Mouse (Mus musculus) bone marrow, adult 2 months (tissue): ENCODE measurements around the gene Pde7b.
"Not testable (repeated sequence)": the region's sequence is repeated elsewhere in the genome, so short reads cannot be mapped to it uniquely, and the experiment has no call there.

Experiments
- CTCF ChIP-seq: fragments of 200-500 bp; IDR thresholded peaks from 2 replicates; pipeline ENCODE4 v1.5.1; 2011; ENCODE audit warnings: low read length, control low read depth; ENCODE audit not compliant: control insufficient read depth, insufficient read depth
- POLR2A ChIP-seq: fragments of 200-500 bp; IDR thresholded peaks from 2 replicates; pipeline ENCODE4 v1.6.1; 2011; ENCODE audit warnings: low read depth, mild to moderate bottlenecking, control low read depth, low read length, borderline replicate concordance; ENCODE audit not compliant: control insufficient read depth

DNA sequence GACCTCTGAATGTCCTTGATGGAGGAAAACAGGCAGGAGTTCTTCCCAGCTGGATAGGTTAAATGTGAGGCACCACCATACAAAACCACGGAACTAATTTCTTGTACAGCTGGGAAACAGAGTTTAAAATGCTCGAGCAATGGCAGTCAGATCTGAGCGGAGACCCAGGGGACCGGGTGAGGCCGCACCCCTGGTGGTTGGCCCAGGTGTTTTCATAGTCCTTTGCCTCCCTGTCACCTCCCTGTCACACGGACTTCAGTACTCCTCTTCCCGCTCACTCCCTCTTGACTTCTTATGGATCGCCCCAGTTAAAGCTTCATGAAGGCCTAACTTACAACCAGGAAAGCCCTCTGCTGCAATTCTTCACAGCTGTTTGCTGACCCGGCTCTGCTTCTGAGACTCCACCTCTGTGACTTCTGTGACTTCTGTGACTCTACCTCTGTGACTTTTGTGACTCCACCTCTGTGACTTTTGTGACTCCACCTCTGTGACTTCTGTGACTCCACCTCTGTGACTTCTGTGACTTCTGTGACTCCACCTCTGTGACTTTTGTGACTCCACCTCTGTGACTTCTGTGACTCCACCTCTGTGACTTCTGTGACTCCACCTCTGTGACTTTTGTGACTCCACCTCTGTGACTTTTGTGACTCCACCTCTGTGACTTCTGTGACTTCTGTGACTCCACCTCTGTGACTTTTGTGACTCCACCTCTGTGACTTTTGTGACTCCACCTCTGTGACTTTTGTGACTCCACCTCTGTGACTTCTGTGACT lies 206.9 kb downstream of the Pde7b start:
- TF ChIP-seq CTCF, POLR2A: not testable (repeated sequence)
